Mouse (Mus musculus) left cerebral cortex, adult 2 months (tissue): Measurements from ENCODE around the gene Tnfsf14. TPM values are rescaled to one million over a fixed set of nuclear protein-coding genes. Genes with fewer than 3 reads are reported as not detected.

ENCODE experiments used
- DNase-seq, 2 experiments: peaks; one replicate each; pipeline ENCODE4 v3.0.0; 2021 to 2022; ENCODE audit warnings: low spot score in 2 of 2, mixed read lengths in 1 of 2; ENCODE audit errors: extremely low spot score in 1 of 2
- H3K27ac ChIP-seq: fragments of 200-600 bp; 2 replicates; pipeline ENCODE4 v1.8.1; 2022
- H3K4me3 ChIP-seq: fragments of 200-600 bp; 2 replicates; pipeline ENCODE4 v1.8.1; 2022
- CTCF ChIP-seq: fragments of 200-600 bp; IDR thresholded peaks from 2 replicates; pipeline ENCODE4 v1.8.1; 2022; ENCODE audit warnings: antibody characterized with exemption, mild to moderate bottlenecking, moderate library complexity
- intact Hi-C: fragments of 180-260 bp; cut with DNase I; formaldehyde crosslinking; loops from one replicate; pipeline ENCODE4 v1.15.1; 2025
- microRNA-seq, 2 experiments: library from miRNA; unstranded; fragments of <30 nt; microRNA quantifications; one replicate each; pipeline ENCODE4 v1.2.0; 2021
- total RNA-seq, 2 experiments: library from RNA; stranded (reverse); gene quantifications; 2 replicates each; pipeline ENCODE4 v1.2.3; 2021

Tnfsf14 gene
- total RNA-seq, 2 experiments from 2014 or later, result not detected

- DNase-seq, result no peak
- TF ChIP-seq CTCF, result no peak
- no peak overlapping the region for H3K27ac ChIP-seq
- H3K4me3 ChIP-seq, result no peak overlapping the region
- intact Hi-C loops, result no loop called here
Observed at GRCm38 (mm10) chr17:57153006-57153405, 41.0 kb downstream of the Tnfsf14 start.

DNA sequence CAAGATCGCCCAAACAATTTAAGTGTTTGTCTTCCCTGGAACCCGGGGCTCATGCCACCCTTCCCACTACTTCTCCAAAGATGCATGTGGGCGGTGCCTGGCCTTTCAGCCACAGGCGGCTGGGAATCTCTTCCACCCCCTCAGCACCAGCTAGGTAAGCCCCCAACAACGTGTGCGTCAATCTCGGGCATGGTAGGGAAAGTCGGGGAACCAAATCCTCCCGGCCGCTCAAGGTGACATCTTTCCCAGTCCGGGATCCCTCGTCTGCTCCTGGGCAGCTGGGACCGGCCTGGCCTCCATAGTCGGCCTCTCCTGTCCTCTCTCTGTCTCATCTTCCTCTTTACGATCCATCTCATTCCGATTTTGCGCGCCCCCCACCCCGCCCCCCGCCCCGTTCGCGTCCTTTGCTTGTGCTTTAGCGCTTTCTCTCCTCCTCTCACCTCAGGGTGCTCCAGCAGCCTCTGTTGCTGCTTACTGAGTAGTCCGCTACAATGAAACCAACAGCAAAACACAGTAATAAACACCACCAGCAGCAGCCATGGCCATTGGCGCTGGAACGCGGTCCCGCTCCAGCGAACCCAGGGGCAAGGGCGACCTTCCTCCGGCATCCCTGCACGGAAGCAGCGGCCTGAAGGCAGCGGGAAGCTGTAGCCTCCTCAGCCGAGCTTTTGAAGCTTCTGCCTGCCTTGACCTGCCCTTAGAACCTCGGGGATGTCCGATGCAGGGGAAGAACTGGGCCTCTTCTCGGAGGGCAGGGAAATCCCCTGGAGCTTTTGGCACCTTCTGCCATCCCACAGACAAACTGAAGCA, 44.8 kb downstream of the Tnfsf14 start, which contains the start of gene Cd70:
Cd70 (minus strand) TSS at position 784 of the 810 bp plus-strand sequence.
- no peak for TF ChIP-seq CTCF
- peak within 1 kb of the TSS; percentile 29; the same call in 1 of the 2 replicates for H3K4me3 ChIP-seq
- intact Hi-C loops, result no loop called here
- no peak for DNase-seq
- H3K27ac ChIP-seq, result no peak within 1 kb of the TSS

- no peak for TF ChIP-seq CTCF
- no peak for DNase-seq
- intact Hi-C loops, result no loop called here
- Histone ChIP-seq H3K27ac (no peak overlapping the region), H3K4me3 (no peak overlapping the region)
Observed at GRCm38 (mm10) chr17:57148343-57148742, 45.6 kb downstream of the Tnfsf14 start.

DNA sequence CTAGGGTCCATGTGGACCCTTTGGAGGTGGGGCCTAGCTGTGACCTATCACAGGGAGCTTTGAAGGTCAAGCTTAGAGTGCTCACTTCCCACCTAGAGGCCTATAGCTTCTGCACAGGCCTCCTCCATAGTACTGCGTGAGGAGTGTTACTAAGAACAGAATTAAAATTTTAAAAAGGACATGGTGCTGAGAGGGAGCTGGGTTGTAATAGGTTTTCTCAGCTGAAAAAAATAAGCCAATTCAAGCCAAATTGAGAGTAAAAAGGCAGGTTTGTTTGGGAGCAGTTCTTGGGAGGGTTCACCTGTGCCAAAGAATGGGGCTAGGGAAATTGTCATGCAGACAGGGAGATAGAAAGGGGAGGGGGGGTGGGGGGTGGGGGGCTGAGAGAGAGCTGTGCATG, 48.9 kb downstream of the Tnfsf14 start:
- Histone ChIP-seq H3K4me3 (no peak overlapping the region), H3K27ac (no peak overlapping the region)
- intact Hi-C loops, result no loop called here
- TF ChIP-seq CTCF, result no peak
- no peak for DNase-seq

GRCm38 (mm10) chr17:57143704-57144103, 50.3 kb downstream of the Tnfsf14 start:
- TF ChIP-seq CTCF, result no peak
- intact Hi-C loops, result no loop called here
- no peak overlapping the region for H3K4me3 ChIP-seq

GRCm38 (mm10) chr17:57139708-57140107, 54.3 kb downstream of the Tnfsf14 start:
- Histone ChIP-seq H3K27ac (no peak overlapping the region), H3K4me3 (no peak overlapping the region)
- intact Hi-C loops, result no loop called here
- TF ChIP-seq CTCF, result no peak
- no peak for DNase-seq

More at GRCm38 (mm10) chr17:57143704-57144103, 50.3 kb downstream of the Tnfsf14 start:
- no peak for DNase-seq
- no peak overlapping the region for H3K27ac ChIP-seq

Small RNAs within 50 kb of the gene (microRNA-seq; reads per million reads assigned to microRNA genes)
- gene Mir6978, result 0 to 0.24 reads per million in 2 experiments

Other genes with a start within 250 kb of the Tnfsf14 start
- gene Acer1, start 212.1 kb downstream of the Tnfsf14 start, total RNA-seq, result not detected
- gene Clpp, start 203.9 kb downstream of the Tnfsf14 start, total RNA-seq, result 10 to 100 TPM; 62.4 to 64.7 TPM
- 10 to 100 TPM; 22.8 to 26.9 TPM for gene Alkbh7, start 196.8 kb downstream of the Tnfsf14 start, total RNA-seq
- not detected for gene Pspn, start 194.2 kb downstream of the Tnfsf14 start, total RNA-seq
- 10 to 100 TPM; 61.0 to 61.2 TPM for gene Gtf2f1, start 182.9 kb downstream of the Tnfsf14 start, total RNA-seq
- gene Gm17949, start 182.7 kb downstream of the Tnfsf14 start, total RNA-seq, result under 1 TPM in 1 of 2 experiments, not detected in 1; 0.49 TPM
- gene Khsrp, start 162.7 kb downstream of the Tnfsf14 start, total RNA-seq, result 100 to 1,000 TPM; 107 to 110 TPM
- not detected for gene Slc25a41, start 152.5 kb downstream of the Tnfsf14 start, total RNA-seq
- under 1 TPM in 1 of 2 experiments, not detected in 1; 0.77 TPM for gene Crb3, start 135.1 kb downstream of the Tnfsf14 start, total RNA-seq
- 100 to 1,000 TPM; 322 to 366 TPM for gene Slc25a23, start 134.3 kb downstream of the Tnfsf14 start, total RNA-seq
- 1 to 10 TPM; 1.0 to 1.5 TPM for gene Dennd1c, start 115.7 kb downstream of the Tnfsf14 start, total RNA-seq
- gene Tubb4a, start 106.4 kb downstream of the Tnfsf14 start, total RNA-seq, result 100 to 1,000 TPM; 584 to 587 TPM
- under 1 TPM; 0.27 to 0.44 TPM for gene Tnfsf9, start 88.9 kb downstream of the Tnfsf14 start, total RNA-seq
- gene Cd70, start 44.4 kb downstream of the Tnfsf14 start, total RNA-seq, result under 1 TPM in 1 of 2 experiments, not detected in 1; 0.58 TPM
- under 1 TPM; 0.29 to 0.42 TPM for gene C3, start 34.0 kb upstream of the Tnfsf14 start, total RNA-seq
- gene Gpr108, start 54.3 kb upstream of the Tnfsf14 start, total RNA-seq, result 10 to 100 TPM; 24.4 to 24.7 TPM
- 10 to 100 TPM in 1 of 2 experiments, 1 to 10 TPM in 1; 9.9 to 10.5 TPM for gene Trip10, start 55.3 kb upstream of the Tnfsf14 start, total RNA-seq
- 1 to 10 TPM; 3.1 to 3.5 TPM for gene Vav1, start 84.9 kb upstream of the Tnfsf14 start, total RNA-seq
- gene Adgre1, start 164.5 kb upstream of the Tnfsf14 start, total RNA-seq, result 1 to 10 TPM; 2.8 to 4.6 TPM